Mouse (Mus musculus): ENCODE results near the gene Abhd17a. TPM values are rescaled to one million over a fixed set of nuclear protein-coding genes. Genes with fewer than 3 reads are reported as not detected.

The Abhd17a gene
- polyA plus RNA-seq (2015; fragmentation: Nextera tagmentation; extraction: Ambion mirVana): 45.1 and 51.7 TPM in 2 replicates

- DNase-seq (peak; percentile 94), ATAC-seq (ENCODE audit: low read depth) (peak; percentile 95)
- Histone ChIP-seq H3K4me1 (replicated peaks) (peaks cover 56% of the 10 kb centered on the region), H3K9me3 (replicated peaks) (no peaks in the 10 kb centered on the region), H3K9ac (peak within 1 kb of the TSS; percentile 99), H3K27me3 (no peaks in the 10 kb centered on the region), H3K4me2 (peak within 1 kb of the TSS; percentile 99), H3K4me3 (replicated peaks) (peak within 1 kb of the TSS; percentile 99), H3K36me3 (peaks cover 18% of the 10 kb centered on the region), H3K27ac (peak within 1 kb of the TSS; percentile 78)
- WGBS (ENCODE audit: insufficient replicate concordance): under 1% methylated on average over 73 of the region's 73 CpGs
Measured at GRCm38 (mm10) chr10:80589879-80590854, at the start of gene Abhd17a. Abhd17a (minus strand) TSS chr10:80590341.

- Histone ChIP-seq H3K4me2 (no peak overlapping the region), H3K9ac (no peak overlapping the region), H3K27ac (peak overlapping the region; percentile 40), H3K4me1 (replicated peaks) (peaks cover 26% of the 10 kb centered on the region), H3K36me3 (peaks cover 72% of the 10 kb centered on the region), H3K9me3 (replicated peaks) (no peaks in the 10 kb centered on the region), H3K27me3 (no peaks in the 10 kb centered on the region), H3K4me3 (replicated peaks) (no peak overlapping the region)
- DNase-seq (no peak), ATAC-seq (ENCODE audit: low read depth) (no peak)
- 67% methylated on average over 6 of the region's 6 CpGs for WGBS (ENCODE audit: insufficient replicate concordance)
Measured at GRCm38 (mm10) chr10:80635345-80635744, 45.2 kb upstream of the Abhd17a start.

- Histone ChIP-seq H3K4me2 (no peak overlapping the region), H3K4me1 (replicated peaks) (peaks cover 63% of the 10 kb centered on the region), H3K9me3 (replicated peaks) (no peaks in the 10 kb centered on the region), H3K9ac (no peak overlapping the region), H3K4me3 (replicated peaks) (no peak overlapping the region), H3K27ac (no peak overlapping the region), H3K36me3 (peaks cover 11% of the 10 kb centered on the region), H3K27me3 (no peaks in the 10 kb centered on the region)
- 67% methylated on average over 9 of the region's 9 CpGs for WGBS (ENCODE audit: insufficient replicate concordance)
- no peak for ATAC-seq (ENCODE audit: low read depth)
- DNase-seq: no peak
Measured at GRCm38 (mm10) chr10:80628925-80629324, 38.8 kb upstream of the Abhd17a start.

GRCm38 (mm10) chr10:80627685-80628084 lies 37.5 kb upstream of the Abhd17a start:
- Histone ChIP-seq H3K27me3 (no peaks in the 10 kb centered on the region), H3K27ac (peak overlapping the region; percentile 6), H3K9ac (peak overlapping the region; percentile 30; the same call in 1 of the 2 replicates), H3K36me3 (peaks cover 8% of the 10 kb centered on the region), H3K4me3 (replicated peaks) (no peak overlapping the region), H3K4me2 (no peak overlapping the region), H3K9me3 (replicated peaks) (no peaks in the 10 kb centered on the region), H3K4me1 (replicated peaks) (peaks cover 73% of the 10 kb centered on the region)
- 34% methylated on average over 2 of the region's 2 CpGs for WGBS (ENCODE audit: insufficient replicate concordance)
- DNase-seq (no peak), ATAC-seq (ENCODE audit: low read depth) (0 out of 2 replicates have a peak, but pooled peaks have one; percentile 13)

GRCm38 (mm10) chr10:80625764-80626163 lies 35.6 kb upstream of the Abhd17a start:
- H3K27ac ChIP-seq: peak overlapping the region; percentile 92; the same call in 1 of the 2 replicates
- H3K36me3 ChIP-seq: peaks cover 4% of the 10 kb centered on the region
- H3K4me1 ChIP-seq (replicated peaks): peaks cover 71% of the 10 kb centered on the region
- no peak overlapping the region for H3K4me3 ChIP-seq (replicated peaks)
- no peak for ATAC-seq (ENCODE audit: low read depth)
- 83% methylated on average over 4 of the region's 4 CpGs for WGBS (ENCODE audit: insufficient replicate concordance)
- no peak overlapping the region for H3K4me2 ChIP-seq
- no peaks in the 10 kb centered on the region for H3K9me3 ChIP-seq (replicated peaks)
- no peak for DNase-seq
- peak overlapping the region; percentile 27; the same call in 1 of the 2 replicates for H3K9ac ChIP-seq
- no peaks in the 10 kb centered on the region for H3K27me3 ChIP-seq

GRCm38 (mm10) chr10:80623457-80624191 lies 33.5 kb upstream of the Abhd17a start:
- peak overlapping the region; percentile 93 for H3K4me3 ChIP-seq (replicated peaks)
- 13% methylated on average over 15 of the region's 15 CpGs for WGBS (ENCODE audit: insufficient replicate concordance)
- peak overlapping the region; percentile 98 for H3K4me2 ChIP-seq
- DNase-seq (peak; percentile 48), ATAC-seq (ENCODE audit: low read depth) (no peak)
- H3K36me3 ChIP-seq: no peaks in the 10 kb centered on the region
- no peaks in the 10 kb centered on the region for H3K27me3 ChIP-seq
- H3K9me3 ChIP-seq (replicated peaks): no peaks in the 10 kb centered on the region
- H3K9ac ChIP-seq: peak overlapping the region; percentile 96
- peak overlapping the region; percentile 92 for H3K27ac ChIP-seq
- H3K4me1 ChIP-seq (replicated peaks): peaks cover 74% of the 10 kb centered on the region

- ATAC-seq (ENCODE audit: low read depth): peak; percentile 11
- no peaks in the 10 kb centered on the region for H3K27me3 ChIP-seq
- H3K27ac ChIP-seq: peak within 1 kb of the TSS; percentile 96
- H3K4me2 ChIP-seq: peak within 1 kb of the TSS; percentile 98
- peak within 1 kb of the TSS; percentile 93 for H3K4me3 ChIP-seq (replicated peaks)
- H3K9ac ChIP-seq: peak within 1 kb of the TSS; percentile 96
- no peaks in the 10 kb centered on the region for H3K36me3 ChIP-seq
- no peak for DNase-seq
- WGBS (ENCODE audit: insufficient replicate concordance): under 1% methylated on average over 85 of the region's 85 CpGs
- H3K4me1 ChIP-seq (replicated peaks): peaks cover 72% of the 10 kb centered on the region
- no peaks in the 10 kb centered on the region for H3K9me3 ChIP-seq (replicated peaks)
Measured at GRCm38 (mm10) chr10:80622661-80623456, 32.7 kb upstream of the Abhd17a start, which contains the start of gene Csnk1g2. Csnk1g2 (plus strand) TSS chr10:80622838.

GRCm38 (mm10) chr10:80621940-80622660 lies 32.0 kb upstream of the Abhd17a start:
- H3K36me3 ChIP-seq: no peaks in the 10 kb centered on the region
- peak overlapping the region; percentile 96 for H3K27ac ChIP-seq
- H3K4me2 ChIP-seq: peak overlapping the region; percentile 98
- DNase-seq (peak; percentile 98), ATAC-seq (ENCODE audit: low read depth) (peak; percentile 89)
- no peaks in the 10 kb centered on the region for H3K9me3 ChIP-seq (replicated peaks)
- peak overlapping the region; percentile 93 for H3K4me3 ChIP-seq (replicated peaks)
- under 1% methylated on average over 64 of the region's 64 CpGs for WGBS (ENCODE audit: insufficient replicate concordance)
- H3K27me3 ChIP-seq: no peaks in the 10 kb centered on the region
- H3K9ac ChIP-seq: peak overlapping the region; percentile 65
- H3K4me1 ChIP-seq (replicated peaks): peaks cover 66% of the 10 kb centered on the region

- Histone ChIP-seq H3K4me3 (replicated peaks) (peak overlapping the region; percentile 93), H3K36me3 (no peaks in the 10 kb centered on the region), H3K27ac (peak overlapping the region; percentile 96), H3K4me2 (peak overlapping the region; percentile 76), H3K27me3 (no peaks in the 10 kb centered on the region), H3K9ac (peak overlapping the region; percentile 65), H3K4me1 (replicated peaks) (peaks cover 65% of the 10 kb centered on the region), H3K9me3 (replicated peaks) (no peaks in the 10 kb centered on the region)
- ATAC-seq (ENCODE audit: low read depth): no peak
- 1% methylated on average over 9 of the region's 9 CpGs for WGBS (ENCODE audit: insufficient replicate concordance)
- no peak for DNase-seq
Measured at GRCm38 (mm10) chr10:80621690-80621939, 31.5 kb upstream of the Abhd17a start.
